Mouse (Mus musculus) thymus, adult 2 months (tissue): ENCODE measurements around the gene Abcg1. TPM values are rescaled to one million over a fixed set of nuclear protein-coding genes. Genes with fewer than 3 reads are reported as not detected.

Experiments
- DNase-seq: peaks from one replicate; pipeline ENCODE4 v3.0.0; 2021
- H3K27ac ChIP-seq: fragments of 200-500 bp; 2 replicates; pipeline ENCODE4 v1.5.1; 2012; ENCODE audit warnings: low read length, control low read depth; ENCODE audit not compliant: control insufficient read depth, insufficient read depth
- H3K27me3 ChIP-seq: fragments of 200-500 bp; 2 replicates; pipeline ENCODE4 v1.6.1; 2012; ENCODE audit warnings: mild to moderate bottlenecking, low read length, moderate library complexity, mixed read lengths; ENCODE audit not compliant: control insufficient read depth, insufficient read depth
- H3K36me3 ChIP-seq: fragments of 200-500 bp; 2 replicates; pipeline ENCODE4 v1.6.1; 2012; ENCODE audit warnings: mild to moderate bottlenecking, low read length, moderate library complexity; ENCODE audit not compliant: control insufficient read depth, insufficient read depth
- H3K4me1 ChIP-seq: fragments of 200-500 bp; replicated peaks from 2 replicates; pipeline ENCODE4 v1.6.1; 2012; ENCODE audit warnings: low read length; ENCODE audit not compliant: control insufficient read depth, insufficient read depth
- H3K4me3 ChIP-seq: fragments of 200-500 bp; 2 replicates; pipeline ENCODE4 v1.5.1; 2012; ENCODE audit warnings: mild to moderate bottlenecking, low read length, control low read depth, moderate library complexity; ENCODE audit not compliant: control insufficient read depth, insufficient read depth
- CTCF ChIP-seq: fragments of 200-500 bp; IDR thresholded peaks from 2 replicates; pipeline ENCODE4 v1.5.1; 2012; ENCODE audit warnings: mild to moderate bottlenecking, control low read depth, low read length, moderate library complexity, borderline replicate concordance; ENCODE audit not compliant: control insufficient read depth, poor library complexity, insufficient read depth; ENCODE audit errors: extremely low read depth
- POLR2A ChIP-seq: fragments of 200-500 bp; IDR thresholded peaks from 2 replicates; pipeline ENCODE4 v1.6.1; 2012; ENCODE audit warnings: mild to moderate bottlenecking, low read length, control low read depth, moderate library complexity; ENCODE audit not compliant: control insufficient read depth, poor library complexity, insufficient read depth; ENCODE audit errors: extremely low read depth
- WGBS: fragments of 180-500 bp; shearing (Covaris S2); methylation state at CpG from one replicate; pipeline ENCODE4 v1.1.7; 2018; 5-methylcytosine and 5-hydroxymethylcytosine counted together
- polyA plus RNA-seq: library from polyadenylated mRNA; depleted of rRNA; stranded (reverse); fragments of >200 nt; gene quantifications from 2 replicates; pipeline ENCODE4 v1.2.3, GENCODE M21; 2012

Gene Abcg1
- polyA plus RNA-seq, 1 experiment: 103 TPM

DNA sequence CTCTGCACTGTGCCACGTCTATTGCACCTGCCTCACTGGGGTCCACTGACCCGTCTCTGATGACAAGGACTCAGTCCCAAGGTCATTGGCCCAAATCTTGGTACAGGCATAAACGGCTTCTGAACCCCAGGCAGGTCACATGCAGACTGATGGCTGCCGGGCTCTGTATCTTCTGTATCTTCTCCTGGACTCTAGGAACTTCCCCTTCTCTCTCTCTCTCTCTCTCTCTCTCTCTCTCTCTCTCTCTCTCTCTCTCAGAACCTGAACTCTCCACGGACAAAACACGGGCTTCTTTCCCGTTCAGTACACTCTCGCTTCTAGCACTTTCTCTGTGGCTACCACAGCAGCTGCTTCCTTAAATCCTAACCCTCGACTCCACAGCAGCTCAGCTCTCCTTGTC is 88.5 kb downstream of the Abcg1 start:
- H3K27ac ChIP-seq: no peak overlapping the region
- 51% methylated on average over 9 of the region's 9 CpGs for WGBS
- H3K27me3 ChIP-seq: no peaks in the 10 kb centered on the region
- no peak for DNase-seq
- H3K36me3 ChIP-seq: no peaks in the 10 kb centered on the region
- TF ChIP-seq POLR2A: no peak
- no peak for TF ChIP-seq CTCF
- no peak overlapping the region for H3K4me3 ChIP-seq
- H3K4me1 ChIP-seq: no peaks in the 10 kb centered on the region

DNA sequence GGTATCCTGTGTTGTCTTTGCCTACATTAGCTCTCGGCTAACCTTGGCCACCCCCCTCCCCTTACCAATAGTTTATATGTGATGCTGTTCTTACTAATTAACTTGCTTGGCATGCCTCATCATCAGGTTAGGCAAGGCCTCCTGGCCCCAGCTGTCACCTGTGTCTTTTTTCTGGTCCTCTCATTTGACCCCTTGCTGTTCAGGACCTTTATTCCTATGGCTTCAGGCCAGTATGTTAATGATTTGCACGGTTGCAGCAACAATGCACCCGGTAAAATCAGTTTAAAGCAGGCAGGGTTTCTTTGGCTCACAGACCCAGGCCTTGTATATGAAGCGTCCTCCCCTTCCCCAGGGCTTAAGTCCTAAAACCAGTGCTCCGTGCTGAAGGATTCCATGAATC is 95.0 kb downstream of the Abcg1 start:
- WGBS: 83% methylated on average over 5 of the region's 5 CpGs
- Histone ChIP-seq H3K27ac (no peak overlapping the region), H3K27me3 (no peaks in the 10 kb centered on the region)

DNA sequence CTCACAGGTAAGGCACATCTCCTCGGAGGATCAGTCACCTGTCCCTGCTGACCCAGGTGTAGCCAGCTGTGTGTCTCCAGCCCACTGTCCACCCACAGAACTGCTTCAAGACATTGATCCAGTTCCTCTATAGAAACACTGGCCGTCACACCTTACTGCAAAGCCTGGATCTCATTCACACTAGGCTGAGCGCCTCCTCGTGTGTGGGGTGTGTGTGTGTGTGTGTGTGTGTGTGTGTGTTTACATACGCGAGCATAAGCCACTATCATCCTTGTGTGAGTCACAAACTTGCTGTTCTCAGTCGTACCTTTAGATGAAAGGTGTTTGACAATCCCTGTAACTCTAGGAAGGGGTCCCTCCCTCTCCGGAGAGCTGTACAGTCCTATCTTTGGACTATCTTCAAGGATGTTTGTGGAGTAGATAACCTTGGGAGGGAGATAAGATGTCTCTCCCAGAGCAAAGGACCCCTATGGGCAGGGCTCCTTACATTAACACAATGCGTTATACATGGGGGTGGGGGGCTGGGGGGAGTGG is 95.6 kb downstream of the Abcg1 start:
- H3K4me3 ChIP-seq: no peak overlapping the region
- H3K36me3 ChIP-seq: no peaks in the 10 kb centered on the region
- peaks cover 11% of the 10 kb centered on the region for H3K4me1 ChIP-seq
- 91% methylated on average over 9 of the region's 9 CpGs for WGBS
- H3K27ac ChIP-seq: no peak overlapping the region
- TF ChIP-seq POLR2A (no peak), CTCF (no peak)
- DNase-seq: no peak
- no peaks in the 10 kb centered on the region for H3K27me3 ChIP-seq

More for the DNA sequence above, 95.0 kb downstream of the Abcg1 start:
- no peak overlapping the region for H3K4me3 ChIP-seq
- no peaks in the 10 kb centered on the region for H3K36me3 ChIP-seq
- no peak for DNase-seq
- no peak for TF ChIP-seq POLR2A
- no peak for TF ChIP-seq CTCF
- H3K4me1 ChIP-seq: peaks cover 11% of the 10 kb centered on the region

DNA sequence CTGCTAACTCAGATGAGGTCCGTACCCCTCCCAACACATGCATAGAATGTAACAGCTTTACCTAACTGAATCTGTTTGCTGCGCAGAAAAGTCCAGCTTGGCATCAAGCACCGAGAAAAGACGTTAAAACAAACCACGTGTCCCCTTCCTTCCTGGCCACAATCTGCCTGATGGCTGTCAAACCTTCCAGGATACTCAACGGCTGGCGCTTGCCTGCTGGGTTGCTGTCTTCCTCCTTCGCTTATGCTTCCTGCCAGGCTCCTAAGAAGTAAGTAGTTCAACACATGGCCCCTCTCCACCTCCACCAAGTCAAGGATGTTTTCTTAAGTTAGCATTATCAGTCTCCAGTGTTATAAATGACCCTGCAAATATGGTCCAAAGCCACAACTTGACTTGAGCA is 96.3 kb downstream of the Abcg1 start:
- H3K4me1 ChIP-seq: peaks cover 11% of the 10 kb centered on the region
- no peaks in the 10 kb centered on the region for H3K36me3 ChIP-seq
- no peak overlapping the region for H3K27ac ChIP-seq
- DNase-seq: peak; percentile 25
- no peak overlapping the region for H3K4me3 ChIP-seq
- WGBS: 9% methylated on average over 8 of the region's 8 CpGs
- TF ChIP-seq POLR2A (no peak), CTCF (no peak)
- no peaks in the 10 kb centered on the region for H3K27me3 ChIP-seq

DNA sequence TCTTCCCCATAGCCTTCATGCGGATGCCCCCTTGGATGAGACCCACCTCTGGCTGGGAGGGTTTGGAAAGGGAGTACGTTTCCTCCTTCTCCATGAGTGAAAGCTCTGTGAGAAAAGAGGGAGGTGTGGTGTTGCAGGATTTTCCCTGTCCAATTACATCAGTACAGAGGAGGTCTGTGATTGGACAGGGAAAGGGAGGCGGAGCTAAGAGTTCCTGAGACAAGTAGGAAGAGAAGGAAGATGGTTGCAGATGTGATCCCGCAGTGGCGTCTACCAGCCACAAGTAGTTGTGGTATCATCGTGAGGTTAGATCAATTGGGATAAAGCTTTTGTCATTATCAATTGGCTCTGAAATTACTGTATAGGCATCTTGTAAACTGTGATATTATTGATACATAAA is 100.4 kb downstream of the Abcg1 start:
- WGBS: 92% methylated on average over 6 of the region's 6 CpGs
- no peak for TF ChIP-seq CTCF
- TF ChIP-seq POLR2A: no peak
- no peak for DNase-seq

DNA sequence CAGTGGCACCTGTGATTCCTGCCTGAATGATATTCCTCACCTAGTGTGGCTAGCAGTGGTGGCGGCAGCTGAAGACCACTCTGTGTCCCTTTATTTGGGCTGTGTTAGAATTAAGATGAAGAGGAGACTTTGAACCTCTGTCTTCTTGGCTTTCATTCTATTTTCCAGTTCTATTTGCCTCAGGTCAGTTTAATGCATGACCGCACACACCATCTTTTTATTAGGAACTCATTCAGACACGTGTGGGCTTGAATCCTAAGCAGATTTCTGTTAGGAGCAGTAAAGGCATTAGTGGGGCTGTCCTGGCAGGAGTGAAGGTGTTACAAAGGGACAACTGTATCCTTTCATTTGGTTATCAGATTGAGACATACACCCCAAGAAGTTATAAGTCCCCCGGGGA is 102.8 kb downstream of the Abcg1 start:
- DNase-seq: no peak
- peaks cover 31% of the 10 kb centered on the region for H3K4me1 ChIP-seq
- no peaks in the 10 kb centered on the region for H3K36me3 ChIP-seq
- WGBS: 96% methylated on average over 4 of the region's 4 CpGs
- H3K27ac ChIP-seq: no peak overlapping the region
- H3K4me3 ChIP-seq: no peak overlapping the region
- no peak for TF ChIP-seq POLR2A
- no peak for TF ChIP-seq CTCF
- H3K27me3 ChIP-seq: no peaks in the 10 kb centered on the region

More for the DNA sequence above, 100.4 kb downstream of the Abcg1 start:
- Histone ChIP-seq H3K36me3 (no peaks in the 10 kb centered on the region), H3K4me1 (peaks cover 20% of the 10 kb centered on the region), H3K27me3 (no peaks in the 10 kb centered on the region), H3K4me3 (no peak overlapping the region), H3K27ac (no peak overlapping the region)

DNA sequence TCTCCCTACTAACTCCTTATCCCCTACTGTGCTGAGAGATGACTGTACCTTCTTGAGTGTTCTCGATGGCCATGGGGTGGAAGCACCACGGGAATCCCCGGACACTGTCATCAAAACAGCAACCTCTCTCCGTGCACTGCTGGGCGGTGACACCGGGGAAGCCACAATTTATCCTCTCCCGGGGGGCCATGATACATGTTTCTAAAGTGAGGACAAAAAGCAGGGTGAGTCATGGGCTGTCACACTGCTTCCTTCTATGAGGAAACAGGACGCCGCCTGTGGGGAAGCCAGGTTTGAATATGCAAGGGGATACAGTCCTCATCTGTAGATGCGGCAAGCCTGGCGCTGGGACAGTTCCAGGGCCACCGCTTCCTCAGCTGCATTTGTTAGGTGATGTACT is 105.1 kb downstream of the Abcg1 start:
- no peaks in the 10 kb centered on the region for H3K27me3 ChIP-seq
- no peak for DNase-seq
- H3K27ac ChIP-seq: no peak overlapping the region
- H3K4me1 ChIP-seq: peaks cover 32% of the 10 kb centered on the region
- H3K4me3 ChIP-seq: no peak overlapping the region
- TF ChIP-seq CTCF: no peak
- no peak for TF ChIP-seq POLR2A
- 70% methylated on average over 12 of the region's 12 CpGs for WGBS
- no peaks in the 10 kb centered on the region for H3K36me3 ChIP-seq
